Mouse (Mus musculus) forebrain, embryonic 13.5 days (tissue): ENCODE measurements around the gene Plod3. TPM values are rescaled to one million over a fixed set of nuclear protein-coding genes. Genes with fewer than 3 reads are reported as not detected.

ENCODE experiments used
- ATAC-seq: fragments of 200-750 bp; cut with Nextera tagmentation; 2 replicates; pipeline ENCODE4 v1.8.0; 2017
- H3K27ac ChIP-seq: fragments of 300-500 bp; sonication (generic); 2 replicates; pipeline ENCODE4 v1.5.1; 2015; ENCODE audit warnings: inconsistent platforms, mild to moderate bottlenecking, moderate library complexity
- H3K27me3 ChIP-seq: fragments of 300-500 bp; sonication (generic); 2 replicates; pipeline ENCODE4 v1.6.1; 2015; ENCODE audit warnings: mild to moderate bottlenecking, inconsistent platforms
- H3K36me3 ChIP-seq: fragments of 300-500 bp; sonication (generic); 2 replicates; pipeline ENCODE4 v1.6.1; 2015; ENCODE audit warnings: mild to moderate bottlenecking, inconsistent platforms; ENCODE audit not compliant: poor library complexity, severe bottlenecking
- H3K4me1 ChIP-seq: fragments of 300-500 bp; sonication (generic); 2 replicates; pipeline ENCODE4 v1.6.1; 2015; ENCODE audit warnings: inconsistent platforms
- H3K4me2 ChIP-seq: fragments of 300-500 bp; sonication (generic); 2 replicates; pipeline ENCODE4 v1.6.1; 2015; ENCODE audit warnings: inconsistent platforms, mild to moderate bottlenecking, moderate library complexity
- H3K4me3 ChIP-seq: fragments of 300-500 bp; sonication (generic); 2 replicates; pipeline ENCODE4 v1.5.1; 2015; ENCODE audit warnings: mild to moderate bottlenecking, inconsistent platforms
- H3K9ac ChIP-seq: fragments of 300-500 bp; sonication (generic); 2 replicates; pipeline ENCODE4 v1.6.1; 2015; ENCODE audit warnings: mild to moderate bottlenecking, inconsistent platforms
- H3K9me3 ChIP-seq: fragments of 300-500 bp; sonication (generic); replicated peaks from 2 replicates; pipeline ENCODE4 v1.6.1; 2016; ENCODE audit warnings: inconsistent platforms
- WGBS: fragments of 180-500 bp; shearing (Covaris S2); methylation state at CpG from one replicate; pipeline ENCODE4 v1.1.7; 2015; 5-methylcytosine and 5-hydroxymethylcytosine counted together
- polyA plus RNA-seq: library from polyadenylated mRNA; unstranded; fragments of >200 nt; fragmentation: Nextera tagmentation; extraction: Ambion mirVana; gene quantifications from 2 replicates; pipeline ENCODE4 v1.2.1, GENCODE M21; 2015

The Plod3 gene
- polyA plus RNA-seq, 1 experiment from 2014 or later, result 25.8 TPM

DNA sequence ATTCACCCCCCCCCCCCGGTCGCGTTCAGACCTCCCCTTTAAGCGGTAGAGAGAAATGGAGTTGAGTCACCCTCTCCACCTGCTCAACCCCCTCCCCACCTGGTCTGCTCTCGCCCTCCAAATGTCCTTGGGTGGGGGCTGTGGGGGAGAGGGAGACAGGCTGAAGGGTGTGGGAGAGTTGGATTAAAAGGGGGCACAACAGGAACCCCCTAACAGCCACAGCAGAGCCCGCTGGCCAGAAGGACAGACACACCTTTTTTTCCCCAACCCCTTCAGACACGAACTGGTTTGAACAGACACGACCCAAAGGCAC, 42.4 kb downstream of the Plod3 start:
- peak overlapping the region; percentile 51 for H3K4me3 ChIP-seq
- H3K27ac ChIP-seq, result no peak overlapping the region
- H3K9ac ChIP-seq, result peak overlapping the region; percentile 56; the same call in 1 of the 2 replicates
- ATAC-seq, result no peak
- H3K36me3 ChIP-seq, result no peaks in the 10 kb centered on the region
- peak overlapping the region; percentile 99 for H3K4me2 ChIP-seq
- no peaks in the 10 kb centered on the region for H3K9me3 ChIP-seq
- under 1% methylated on average over 8 of the region's 8 CpGs for WGBS
- H3K27me3 ChIP-seq, result peaks cover 80% of the 10 kb centered on the region
- peaks cover 43% of the 10 kb centered on the region for H3K4me1 ChIP-seq

DNA sequence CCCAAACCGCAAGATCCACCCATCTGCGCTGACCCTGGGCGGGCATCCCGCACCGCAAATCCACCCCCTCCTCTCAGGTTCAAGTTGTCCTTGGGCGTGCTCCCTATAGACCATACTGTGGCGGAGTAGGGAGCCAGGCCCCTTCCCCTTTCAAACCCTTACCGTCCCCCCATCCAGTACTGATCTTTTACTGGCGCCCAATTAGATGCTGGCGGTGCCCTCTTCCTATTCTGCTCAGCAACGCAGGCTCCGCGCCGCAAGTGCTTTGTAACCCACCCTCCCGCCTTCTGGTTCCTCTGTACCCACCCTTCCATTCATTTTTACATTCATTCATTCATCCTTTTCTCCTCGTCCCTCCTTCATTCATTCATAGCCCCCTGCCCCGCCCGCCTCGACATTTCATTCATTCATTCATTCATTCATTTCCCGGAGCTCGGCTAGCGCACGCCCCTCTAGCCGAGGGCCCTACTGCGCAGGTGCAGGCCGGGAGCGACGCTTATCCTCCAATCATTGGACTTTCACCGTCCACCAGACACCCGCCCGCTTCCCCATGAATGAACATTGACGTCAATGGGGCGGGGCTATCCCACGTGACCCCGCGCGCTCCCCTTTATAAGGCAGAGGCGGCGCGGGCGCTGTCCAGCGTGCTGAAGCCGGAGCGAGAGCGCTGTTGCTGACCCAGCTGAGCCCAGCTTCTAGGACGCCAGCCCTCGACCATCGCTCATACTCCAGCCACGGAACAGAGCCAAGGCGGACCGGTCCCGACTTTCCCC, 43.0 kb downstream of the Plod3 start:
- Histone ChIP-seq H3K4me1 (peaks cover 43% of the 10 kb centered on the region), H3K27ac (no peak overlapping the region), H3K4me2 (peak overlapping the region; percentile 99), H3K9ac (peak overlapping the region; percentile 56), H3K27me3 (peaks cover 77% of the 10 kb centered on the region), H3K4me3 (peak overlapping the region; percentile 51), H3K36me3 (no peaks in the 10 kb centered on the region), H3K9me3 (no peaks in the 10 kb centered on the region)
- under 1% methylated on average over 52 of the region's 52 CpGs for WGBS
- peak; percentile 79 for ATAC-seq

DNA sequence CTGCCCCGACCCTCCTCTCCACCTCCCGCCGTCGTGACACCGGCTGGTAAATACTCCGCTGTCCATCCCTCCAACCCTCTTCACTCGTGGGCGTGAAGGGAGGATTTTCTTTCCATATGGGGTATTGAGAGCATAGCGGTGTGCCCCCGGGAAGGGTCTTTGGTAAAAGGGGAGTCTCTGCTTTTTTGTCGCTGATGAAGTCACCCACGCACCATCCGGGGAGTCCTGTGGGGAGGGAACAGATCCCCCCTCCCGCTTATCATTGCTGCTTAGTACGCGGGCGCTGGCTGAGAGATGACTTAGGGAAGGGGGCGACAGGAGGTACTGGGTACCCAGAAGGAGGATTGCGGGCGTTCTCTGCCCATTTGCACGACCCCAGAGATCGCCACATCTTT, 43.6 kb downstream of the Plod3 start:
- Histone ChIP-seq H3K36me3 (peaks cover 1% of the 10 kb centered on the region; the same call in 1 of the 2 replicates), H3K27me3 (peaks cover 71% of the 10 kb centered on the region), H3K4me3 (peak overlapping the region; percentile 51), H3K9ac (peak overlapping the region; percentile 54), H3K27ac (no peak overlapping the region), H3K4me2 (peak overlapping the region; percentile 99), H3K4me1 (peaks cover 38% of the 10 kb centered on the region), H3K9me3 (no peaks in the 10 kb centered on the region)
- no peak for ATAC-seq
- 9% methylated on average over 22 of the region's 22 CpGs for whole genome bisulfite sequencing

DNA sequence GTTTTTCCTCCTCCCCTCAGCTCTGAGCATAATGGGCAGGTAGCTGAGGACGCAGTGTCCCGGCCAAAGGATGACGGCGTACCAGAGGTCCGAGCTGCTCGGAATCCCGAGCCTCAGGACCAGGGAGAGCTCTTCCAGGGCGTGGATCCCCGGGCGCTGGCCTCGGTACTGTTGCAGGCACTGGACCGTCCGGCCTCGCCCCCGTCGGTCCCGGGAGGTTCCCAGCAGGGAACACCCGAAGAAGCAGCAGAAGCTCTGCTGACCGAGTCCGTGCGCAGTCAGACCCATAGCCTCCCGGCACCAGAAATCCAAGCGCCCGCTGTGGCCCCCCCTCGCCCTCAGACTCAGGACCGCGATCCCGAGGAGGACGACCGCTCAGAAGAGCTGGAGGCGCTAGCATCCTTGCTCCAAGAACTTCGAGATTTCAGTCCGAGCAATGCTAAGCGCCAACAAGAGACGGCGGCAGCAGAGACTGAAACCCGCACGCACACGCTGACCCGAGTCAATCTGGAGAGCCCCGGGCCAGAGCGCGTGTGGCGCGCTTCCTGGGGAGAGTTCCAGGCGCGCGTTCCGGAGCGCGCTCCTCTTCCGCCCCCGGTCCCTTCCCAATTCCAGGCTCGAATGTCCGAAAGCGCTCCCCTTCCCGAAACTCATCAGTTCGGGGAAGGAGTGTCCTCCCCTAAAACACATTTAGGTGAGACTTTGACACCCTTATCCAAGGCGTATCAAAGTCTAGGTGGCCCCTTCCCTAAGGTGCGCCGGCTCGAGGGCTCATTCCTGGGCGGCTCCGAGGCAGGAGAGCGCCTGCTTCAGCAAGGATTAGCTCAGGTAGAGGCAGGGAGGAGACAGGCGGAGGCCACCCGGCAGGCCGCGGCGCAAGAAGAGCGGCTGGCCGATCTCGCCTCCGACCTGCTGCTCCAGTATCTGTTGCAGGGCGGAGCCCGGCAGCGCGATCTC, 44.5 kb downstream of the Plod3 start:
- WGBS, result 1% methylated on average over 78 of the region's 78 CpGs
- Histone ChIP-seq H3K4me3 (peak overlapping the region; percentile 51), H3K4me1 (peaks cover 36% of the 10 kb centered on the region), H3K27me3 (peaks cover 62% of the 10 kb centered on the region), H3K27ac (no peak overlapping the region), H3K4me2 (peak overlapping the region; percentile 99), H3K9me3 (no peaks in the 10 kb centered on the region), H3K9ac (peak overlapping the region; percentile 63), H3K36me3 (peaks cover 11% of the 10 kb centered on the region)
- no peak for ATAC-seq

DNA sequence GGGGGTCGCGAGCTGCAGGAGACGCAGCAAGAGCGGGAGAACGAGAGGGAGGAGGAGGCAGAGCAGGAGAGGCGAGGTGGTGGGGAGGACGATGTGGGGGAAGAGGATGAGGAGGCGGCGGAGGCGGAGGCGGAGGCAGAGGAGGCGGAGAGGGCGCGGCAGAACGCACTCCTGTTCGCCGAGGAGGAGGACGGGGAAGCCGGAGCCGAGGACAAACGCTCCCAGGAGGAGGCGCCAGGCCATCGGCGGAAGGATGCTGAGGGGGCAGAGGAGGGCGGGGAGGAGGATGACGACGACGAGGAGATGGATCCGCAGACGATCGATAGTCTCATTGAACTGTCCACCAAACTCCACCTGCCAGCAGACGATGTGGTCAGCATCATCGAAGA, 45.2 kb downstream of the Plod3 start:
- H3K27ac ChIP-seq, result no peak overlapping the region
- peaks cover 17% of the 10 kb centered on the region for H3K36me3 ChIP-seq
- H3K4me1 ChIP-seq, result peaks cover 36% of the 10 kb centered on the region
- H3K27me3 ChIP-seq, result peaks cover 55% of the 10 kb centered on the region
- peak overlapping the region; percentile 51 for H3K4me3 ChIP-seq
- H3K9me3 ChIP-seq, result no peaks in the 10 kb centered on the region
- WGBS, result under 1% methylated on average over 33 of the region's 33 CpGs
- peak overlapping the region; percentile 63 for H3K9ac ChIP-seq
- peak; percentile 1; the same call in 1 of the 2 replicates for ATAC-seq
- peak overlapping the region; percentile 99 for H3K4me2 ChIP-seq

DNA sequence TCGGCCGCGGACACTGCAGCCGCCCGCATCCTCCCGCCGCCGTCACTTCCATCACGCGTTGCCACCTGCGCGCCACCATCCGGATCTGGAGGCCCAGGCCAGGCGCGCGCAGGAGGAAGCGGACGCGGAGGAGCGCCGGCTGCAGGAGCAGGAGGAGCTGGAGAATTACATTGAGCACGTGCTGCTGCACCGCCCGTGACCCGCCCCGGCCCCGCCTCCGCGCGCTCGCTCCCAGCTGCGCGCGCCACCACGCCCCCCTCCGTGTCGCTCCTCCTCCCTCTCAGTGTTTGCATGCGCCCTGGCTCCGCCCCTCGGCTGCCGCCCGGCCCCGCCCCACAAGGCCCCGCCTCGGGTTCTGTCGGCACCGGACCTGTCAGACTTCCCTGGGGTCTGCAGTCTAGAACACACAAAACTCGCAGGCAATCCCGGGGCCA, 45.8 kb downstream of the Plod3 start:
- peak overlapping the region; percentile 99 for H3K4me2 ChIP-seq
- H3K36me3 ChIP-seq, result peaks cover 24% of the 10 kb centered on the region
- H3K4me3 ChIP-seq, result peak overlapping the region; percentile 51
- peak overlapping the region; percentile 12; the same call in 1 of the 2 replicates for H3K27ac ChIP-seq
- H3K27me3 ChIP-seq, result peaks cover 49% of the 10 kb centered on the region
- H3K4me1 ChIP-seq, result peaks cover 36% of the 10 kb centered on the region
- no peaks in the 10 kb centered on the region for H3K9me3 ChIP-seq
- under 1% methylated on average over 28 of the region's 49 CpGs for WGBS
- ATAC-seq, result peak; percentile 77
- H3K9ac ChIP-seq, result peak overlapping the region; percentile 63

DNA sequence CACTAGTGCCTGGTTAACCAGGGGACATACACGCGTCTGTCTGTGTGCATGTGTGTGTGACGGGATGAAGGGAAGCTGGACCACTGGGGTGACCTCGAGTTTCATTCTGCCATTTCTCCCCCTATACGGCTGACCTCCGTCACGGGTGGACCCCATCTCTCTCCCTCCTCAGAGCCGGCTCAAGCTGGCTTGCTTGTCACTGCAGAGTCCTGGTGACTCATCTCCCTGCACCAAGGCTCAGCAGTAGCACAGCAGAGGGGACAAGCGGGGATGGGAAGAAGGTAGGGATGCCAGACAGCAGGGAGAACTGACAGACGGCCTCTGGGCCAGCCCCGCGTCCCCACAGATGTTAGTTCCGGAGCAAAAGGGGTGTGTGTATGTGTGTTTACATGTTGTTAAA, 49.4 kb downstream of the Plod3 start:
- Histone ChIP-seq H3K27ac (no peak overlapping the region), H3K9ac (no peak overlapping the region), H3K4me3 (no peak overlapping the region), H3K9me3 (no peaks in the 10 kb centered on the region), H3K27me3 (peaks cover 15% of the 10 kb centered on the region), H3K4me2 (no peak overlapping the region), H3K36me3 (peaks cover 57% of the 10 kb centered on the region), H3K4me1 (peaks cover 14% of the 10 kb centered on the region)
- ATAC-seq, result no peak
- 88% methylated on average over 13 of the region's 13 CpGs for WGBS

DNA sequence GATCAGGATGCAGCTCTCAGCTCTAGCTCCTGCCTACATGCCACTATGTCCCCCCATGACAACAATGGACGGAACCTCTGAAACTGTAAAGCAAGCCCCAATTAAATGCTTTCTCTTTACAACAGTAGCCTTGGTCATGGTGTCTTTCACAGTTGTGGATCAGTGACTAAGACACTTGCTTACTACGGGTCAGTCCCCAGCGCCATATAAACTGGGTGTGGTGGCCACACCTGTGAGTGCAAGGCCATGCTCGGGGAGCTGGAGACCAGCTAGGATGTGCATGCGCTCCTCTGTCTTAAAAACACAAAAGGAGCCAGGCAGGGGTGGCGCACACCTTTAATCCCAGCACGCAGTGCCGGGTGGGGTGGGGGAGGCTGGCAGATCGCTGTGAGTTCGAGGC, 52.6 kb downstream of the Plod3 start:
- no peak overlapping the region for H3K4me2 ChIP-seq
- no peak overlapping the region for H3K27ac ChIP-seq
- H3K9ac ChIP-seq, result no peak overlapping the region
- ATAC-seq, result no peak
- H3K36me3 ChIP-seq, result peaks cover 74% of the 10 kb centered on the region
- no peak overlapping the region for H3K4me3 ChIP-seq
- WGBS, result 93% methylated on average over 10 of the region's 10 CpGs
- peaks cover 1% of the 10 kb centered on the region for H3K4me1 ChIP-seq
- H3K27me3 ChIP-seq, result 0 out of 2 replicates have a peak, but pooled peaks cover under 1% of the 10 kb centered on the region
- H3K9me3 ChIP-seq, result no peaks in the 10 kb centered on the region

DNA sequence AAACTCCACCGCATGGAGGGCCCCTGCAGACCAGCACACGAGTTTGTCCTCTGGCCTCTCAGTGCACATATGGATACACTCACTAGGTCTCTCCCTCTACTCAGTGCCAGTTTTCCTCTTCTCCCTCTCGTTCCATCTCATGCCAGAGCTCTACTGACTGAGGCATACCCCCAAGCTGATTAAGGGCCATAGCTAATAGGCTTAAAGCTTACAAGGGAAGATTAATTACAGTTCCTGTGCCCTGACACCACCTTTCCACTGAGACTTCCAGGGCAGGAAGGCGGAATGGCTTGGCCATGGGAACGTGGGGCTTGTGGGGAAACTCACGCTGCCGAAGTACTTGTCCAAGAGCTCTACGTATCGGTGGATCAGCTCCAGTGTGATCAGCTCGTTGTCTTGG, 54.6 kb downstream of the Plod3 start:
- H3K4me3 ChIP-seq, result no peak overlapping the region
- peaks cover 15% of the 10 kb centered on the region for H3K4me1 ChIP-seq
- H3K36me3 ChIP-seq, result peaks cover 63% of the 10 kb centered on the region
- no peak for ATAC-seq
- WGBS, result 89% methylated on average over 10 of the region's 10 CpGs
- no peak overlapping the region for H3K27ac ChIP-seq
- no peak overlapping the region for H3K4me2 ChIP-seq
- no peak overlapping the region for H3K9ac ChIP-seq
- no peaks in the 10 kb centered on the region for H3K27me3 ChIP-seq
- no peaks in the 10 kb centered on the region for H3K9me3 ChIP-seq

DNA sequence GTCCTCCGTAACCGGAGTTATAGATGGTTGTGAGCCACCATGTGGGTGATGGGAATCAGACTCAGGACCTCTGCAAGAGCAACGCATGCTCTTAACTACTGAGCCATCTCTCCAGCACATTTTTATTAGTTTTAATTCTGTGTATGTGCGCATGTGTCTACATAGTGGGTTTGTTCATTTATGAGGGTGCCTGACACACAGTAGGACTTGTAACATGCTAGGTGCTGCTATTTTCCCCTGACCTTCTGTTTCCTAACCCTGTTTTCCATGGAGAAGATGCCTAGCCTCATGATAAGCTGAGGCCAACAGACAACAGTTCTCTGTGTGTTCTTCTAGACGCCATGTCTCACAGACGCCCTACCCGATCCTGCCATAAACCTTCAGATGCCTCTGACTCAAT, 57.2 kb downstream of the Plod3 start:
- H3K27ac ChIP-seq, result no peak overlapping the region
- no peaks in the 10 kb centered on the region for H3K27me3 ChIP-seq
- no peaks in the 10 kb centered on the region for H3K9me3 ChIP-seq
- H3K4me2 ChIP-seq, result no peak overlapping the region
- peaks cover 37% of the 10 kb centered on the region for H3K36me3 ChIP-seq
- WGBS, result 96% methylated on average over 7 of the region's 7 CpGs
- peaks cover 18% of the 10 kb centered on the region for H3K4me1 ChIP-seq
- ATAC-seq, result no peak
- H3K9ac ChIP-seq, result no peak overlapping the region
- no peak overlapping the region for H3K4me3 ChIP-seq

DNA sequence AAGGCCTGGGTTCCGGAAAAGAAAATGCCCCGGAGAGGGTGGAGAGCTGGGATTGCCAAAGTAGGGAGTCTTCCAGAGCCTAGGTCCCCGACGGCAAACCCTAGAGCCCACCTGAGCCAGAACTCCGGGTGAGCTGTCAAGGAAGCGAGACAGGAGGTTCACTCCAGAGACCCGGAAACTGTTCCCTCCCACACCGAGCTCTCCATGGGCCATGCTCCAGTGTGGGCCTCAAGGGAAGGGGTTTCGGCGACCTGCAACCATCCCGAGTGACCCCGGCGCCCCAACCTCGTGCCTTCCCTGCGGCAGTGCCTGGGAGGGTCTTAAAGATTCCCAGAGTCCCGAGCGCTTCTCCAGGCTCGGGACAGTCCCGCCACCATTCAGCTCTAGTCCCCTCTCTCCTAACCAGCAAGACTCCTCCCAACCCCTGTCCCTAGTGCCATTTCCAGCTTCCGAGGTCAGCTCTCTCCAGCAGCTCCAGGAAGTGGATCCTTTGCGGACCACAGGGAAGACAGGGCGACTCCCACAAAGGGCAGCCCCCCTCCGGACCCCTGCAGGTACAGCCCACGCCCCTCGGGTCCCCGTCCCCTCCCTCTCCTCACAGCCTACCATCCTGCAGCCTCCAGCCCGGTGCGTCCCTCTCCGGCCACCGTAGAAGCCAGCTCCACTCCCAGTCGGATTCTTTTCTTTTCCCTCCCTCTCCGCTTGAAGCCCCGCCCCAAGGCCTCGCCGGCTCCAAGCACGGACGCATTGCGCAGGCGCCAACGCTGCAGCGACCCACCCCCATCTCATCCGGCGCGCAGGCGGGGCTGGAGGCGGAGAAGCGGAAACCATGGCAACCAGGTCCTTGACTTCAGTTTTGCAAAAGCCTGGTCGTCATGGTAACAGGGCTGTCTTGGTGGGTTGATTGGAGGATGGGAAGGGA, 58.8 kb downstream of the Plod3 start, which contains the start of gene Ap1s1:
Ap1s1 (minus strand) TSS at position 734 of the 922 bp plus-strand sequence.
- Histone ChIP-seq H3K36me3 (peaks cover 21% of the 10 kb centered on the region), H3K9me3 (no peaks in the 10 kb centered on the region), H3K4me2 (peak within 1 kb of the TSS; percentile 91), H3K4me3 (peak within 1 kb of the TSS; percentile 76), H3K27me3 (no peaks in the 10 kb centered on the region), H3K9ac (peak within 1 kb of the TSS; percentile 87), H3K27ac (peak within 1 kb of the TSS; percentile 72), H3K4me1 (peaks cover 18% of the 10 kb centered on the region)
- peak; percentile 93 for ATAC-seq
- under 1% methylated on average over 46 of the region's 48 CpGs for WGBS
